Mouse (Mus musculus) right cerebral cortex, adult 18-20 months (tissue): ENCODE results near the gene Rapgef5.
A peak's percentile ranks its signal among the peaks of the same experiment; 100 is the strongest.

Experiments
- DNase-seq: peaks from one replicate; pipeline ENCODE4 v3.0.0; 2022; ENCODE audit warnings: mixed read lengths

The Rapgef5 gene

GRCm38 (mm10) chr12:117533176-117534086, 17.2 kb downstream of the Rapgef5 start:
- DNase-seq: peak; percentile 65

GRCm38 (mm10) chr12:117534087-117534751, 17.9 kb downstream of the Rapgef5 start:
- peak; percentile 62 for DNase-seq

GRCm38 (mm10) chr12:117540352-117540751, 24.1 kb downstream of the Rapgef5 start:
- no peak for DNase-seq

- no peak for DNase-seq
Measured at GRCm38 (mm10) chr12:117545277-117545676, 29.0 kb downstream of the Rapgef5 start.

- no peak for DNase-seq
Measured at GRCm38 (mm10) chr12:117553353-117553752, 37.1 kb downstream of the Rapgef5 start.

- no peak for DNase-seq
Measured at GRCm38 (mm10) chr12:117554612-117555063, 38.4 kb downstream of the Rapgef5 start.

- DNase-seq: no peak
Measured at GRCm38 (mm10) chr12:117560450-117560849, 44.2 kb downstream of the Rapgef5 start.

- no peak for DNase-seq
Measured at GRCm38 (mm10) chr12:117561411-117562059, 45.3 kb downstream of the Rapgef5 start.

GRCm38 (mm10) chr12:117562085-117562484, 45.8 kb downstream of the Rapgef5 start:
- no peak for DNase-seq

- no peak for DNase-seq
Measured at GRCm38 (mm10) chr12:117563859-117564258, 47.6 kb downstream of the Rapgef5 start.

- no peak for DNase-seq
Measured at GRCm38 (mm10) chr12:117566298-117566697, 50.0 kb downstream of the Rapgef5 start.

GRCm38 (mm10) chr12:117569671-117570070, 53.4 kb downstream of the Rapgef5 start:
- DNase-seq: no peak

GRCm38 (mm10) chr12:117584256-117584655, 68.0 kb downstream of the Rapgef5 start:
- DNase-seq: peak; percentile 39

GRCm38 (mm10) chr12:117585390-117585789, 69.1 kb downstream of the Rapgef5 start:
- DNase-seq: no peak

- DNase-seq: peak; percentile 67
Measured at GRCm38 (mm10) chr12:117586124-117586523, 69.8 kb downstream of the Rapgef5 start.

- DNase-seq: no peak
Measured at GRCm38 (mm10) chr12:117589186-117589585, 72.9 kb downstream of the Rapgef5 start.

GRCm38 (mm10) chr12:117592019-117592418, 75.7 kb downstream of the Rapgef5 start:
- DNase-seq: no peak

GRCm38 (mm10) chr12:117592583-117592982, 76.3 kb downstream of the Rapgef5 start:
- DNase-seq: no peak

GRCm38 (mm10) chr12:117595179-117595578, 78.9 kb downstream of the Rapgef5 start:
- no peak for DNase-seq

- DNase-seq: no peak
Measured at GRCm38 (mm10) chr12:117598190-117598589, 81.9 kb downstream of the Rapgef5 start.

GRCm38 (mm10) chr12:117605966-117606365, 89.7 kb downstream of the Rapgef5 start:
- no peak for DNase-seq

GRCm38 (mm10) chr12:117612715-117613114, 96.4 kb downstream of the Rapgef5 start:
- DNase-seq: no peak

GRCm38 (mm10) chr12:117619523-117620023, 103.3 kb downstream of the Rapgef5 start:
- DNase-seq: no peak
